Mouse (Mus musculus) ES-CJ7 (cell line): ENCODE data around the gene Sez6.

Experiments
- DNase-seq: peaks from one replicate; pipeline ENCODE4 v3.0.0; 2011; ENCODE audit warnings: low read depth, low spot score

Gene Sez6

DNA sequence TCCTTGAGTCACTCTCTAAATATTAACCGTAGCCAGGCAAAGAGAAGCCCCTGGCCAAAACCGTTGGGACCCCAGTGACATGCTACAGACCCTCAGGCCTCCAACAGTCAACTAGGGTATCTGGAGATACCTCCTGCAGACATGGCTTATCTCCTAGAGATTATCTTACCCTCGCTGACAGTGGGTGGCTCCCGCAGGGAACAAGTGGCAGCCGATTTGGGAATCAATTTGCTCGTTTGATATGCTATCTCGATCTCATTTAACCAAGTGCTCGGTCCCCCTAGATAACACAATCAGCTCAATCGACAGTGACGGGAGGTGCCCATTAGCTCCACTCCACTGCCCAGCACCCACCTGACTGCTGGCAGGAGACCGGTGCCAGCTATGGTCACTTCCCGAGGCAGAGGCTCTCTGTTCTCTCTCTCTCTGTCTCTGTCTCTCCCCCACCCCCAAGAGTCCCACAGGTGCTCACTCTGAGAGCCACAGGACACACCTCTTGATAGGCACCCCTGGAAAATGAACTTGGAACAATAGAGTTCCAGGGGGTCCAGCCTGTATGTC is 19.6 kb downstream of the Sez6 start:
- no peak for DNase-seq

DNA sequence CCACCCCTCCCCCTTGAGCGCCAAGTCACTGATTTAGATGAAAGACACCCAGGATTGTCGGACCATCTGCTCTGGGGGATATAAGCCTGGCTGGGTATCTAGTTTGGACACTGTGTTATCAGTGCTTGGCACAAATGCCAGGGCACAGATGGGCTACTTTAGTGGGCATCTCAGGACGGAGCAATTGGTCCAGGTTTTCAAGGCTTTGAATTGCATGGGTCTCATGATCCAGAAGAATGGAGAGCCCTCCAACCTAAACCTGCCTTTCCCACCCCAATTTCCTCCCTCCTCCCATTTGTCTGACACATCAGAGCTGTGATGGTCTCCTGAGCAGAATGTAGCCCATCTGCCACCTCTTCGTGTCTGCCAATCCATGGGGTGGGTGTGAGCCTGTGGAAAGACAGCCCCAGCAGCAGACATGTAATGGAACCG is 20.2 kb downstream of the Sez6 start:
- no peak for DNase-seq

DNA sequence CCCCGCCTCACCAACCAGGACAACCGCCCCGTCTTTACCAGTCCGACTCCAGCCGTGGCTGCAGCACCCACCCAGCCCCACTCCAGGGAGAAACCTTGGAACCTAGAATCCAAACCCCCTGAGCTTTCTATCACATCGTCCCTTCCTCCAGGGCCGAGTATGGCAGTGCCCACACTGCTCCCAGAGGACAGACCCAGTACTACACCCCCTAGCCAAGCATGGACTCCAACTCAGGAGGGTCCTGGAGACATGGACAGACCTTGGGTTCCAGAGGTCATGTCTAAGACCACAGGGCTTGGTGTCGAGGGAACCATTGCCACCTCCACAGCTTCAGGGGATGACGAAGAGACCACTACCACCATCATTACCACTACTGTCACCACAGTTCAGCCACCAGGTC is 23.1 kb downstream of the Sez6 start:
- peak; percentile 70 for DNase-seq

DNA sequence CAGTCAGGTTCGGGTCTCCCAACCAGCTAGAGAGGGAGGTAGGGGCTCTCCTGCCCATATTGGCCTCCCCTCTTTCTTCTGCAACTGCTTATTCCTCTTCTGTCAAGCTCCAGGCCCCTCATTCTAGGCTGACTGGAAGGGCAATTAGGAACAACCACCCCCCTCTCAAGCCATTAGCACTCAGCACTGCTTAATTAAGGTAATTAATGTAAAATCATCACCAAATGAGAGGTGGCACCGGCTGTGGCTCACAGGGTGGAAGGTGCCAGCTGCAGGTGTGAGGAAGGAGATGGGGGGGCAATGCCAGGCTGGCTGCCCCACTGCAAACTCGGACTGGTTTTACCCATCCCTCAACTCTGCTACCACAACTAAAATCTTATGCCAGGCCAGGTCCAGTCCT is 25.8 kb downstream of the Sez6 start:
- DNase-seq = no peak

DNA sequence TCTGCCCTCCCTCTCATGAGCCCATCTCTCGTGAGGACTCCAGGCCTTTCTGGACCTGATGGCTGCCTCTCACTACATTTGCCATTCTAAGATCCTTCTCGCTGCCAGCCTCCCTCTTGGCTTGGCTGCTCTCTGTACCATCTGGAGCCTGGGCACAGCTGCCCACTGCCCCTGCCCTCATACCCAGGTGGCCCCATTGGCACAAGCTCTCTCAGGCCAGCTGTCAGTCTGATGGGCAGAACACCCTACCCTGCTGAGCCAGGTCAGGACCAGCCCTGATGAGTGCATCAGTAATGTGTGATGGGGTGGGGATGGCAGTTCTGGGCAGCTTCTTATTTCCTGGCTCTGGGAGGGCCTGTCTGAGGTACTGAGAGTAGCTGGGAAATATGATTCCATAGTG is 27.7 kb downstream of the Sez6 start:
- DNase-seq = no peak

DNA sequence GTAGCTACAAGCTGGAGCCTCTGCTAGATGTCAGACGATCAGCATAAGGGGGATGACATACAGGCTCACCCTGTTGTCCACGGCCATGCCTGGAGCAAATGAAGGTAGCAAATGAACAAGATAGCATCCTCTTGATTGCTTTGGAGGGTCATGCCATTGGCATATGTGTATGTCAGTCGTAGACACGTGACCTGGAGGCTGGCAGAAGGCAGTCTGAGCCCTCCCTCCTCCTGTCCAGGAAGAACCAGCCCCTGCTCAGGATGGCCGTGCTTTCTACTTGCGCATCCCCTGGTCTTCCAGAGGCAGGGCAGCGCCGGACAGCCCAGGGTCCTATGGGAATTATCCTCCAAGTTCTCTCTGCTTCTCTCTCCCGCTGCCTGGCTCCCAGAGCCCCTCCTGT is 28.3 kb downstream of the Sez6 start:
- DNase-seq = no peak

DNA sequence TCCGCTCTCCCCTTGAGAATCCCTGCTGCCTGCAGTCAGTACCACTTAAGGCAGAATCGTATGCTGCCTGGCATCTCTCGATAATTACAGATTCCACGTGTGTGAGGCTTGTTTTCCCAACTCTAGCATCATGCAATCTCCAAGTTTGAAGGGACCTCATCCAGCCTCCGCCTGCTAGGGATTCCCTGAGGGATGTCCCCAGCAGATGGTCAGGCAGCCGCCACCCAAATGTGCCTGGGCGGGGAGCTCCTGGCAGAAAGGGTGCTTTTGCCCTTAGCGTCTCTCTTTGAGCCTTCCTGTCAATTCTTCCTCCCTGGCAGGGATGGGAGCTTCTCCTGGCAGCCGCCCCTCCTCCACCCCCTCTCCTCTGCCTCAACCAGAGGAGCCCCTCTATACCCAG is 29.6 kb downstream of the Sez6 start:
- DNase-seq = no peak

DNA sequence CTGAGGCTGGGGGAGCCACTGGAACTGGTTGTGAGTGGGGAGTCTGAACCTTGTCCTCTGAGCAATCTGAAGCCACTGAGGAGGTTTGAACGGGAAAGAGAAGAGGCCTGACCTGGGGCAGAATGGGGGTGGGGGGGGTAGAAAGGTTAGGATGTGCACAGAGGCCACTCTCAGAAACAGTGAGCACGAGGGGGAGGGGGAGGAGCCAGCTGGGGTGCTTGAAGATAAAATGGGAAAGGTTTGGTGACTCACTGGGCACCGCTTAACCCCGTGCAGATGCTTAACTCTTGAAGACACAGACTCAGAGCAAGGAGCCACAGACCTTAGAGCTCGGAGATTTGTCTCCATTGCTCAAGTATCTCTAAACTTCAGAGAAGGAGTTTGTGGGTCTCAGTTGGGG is 30.3 kb downstream of the Sez6 start:
- no peak for DNase-seq

DNA sequence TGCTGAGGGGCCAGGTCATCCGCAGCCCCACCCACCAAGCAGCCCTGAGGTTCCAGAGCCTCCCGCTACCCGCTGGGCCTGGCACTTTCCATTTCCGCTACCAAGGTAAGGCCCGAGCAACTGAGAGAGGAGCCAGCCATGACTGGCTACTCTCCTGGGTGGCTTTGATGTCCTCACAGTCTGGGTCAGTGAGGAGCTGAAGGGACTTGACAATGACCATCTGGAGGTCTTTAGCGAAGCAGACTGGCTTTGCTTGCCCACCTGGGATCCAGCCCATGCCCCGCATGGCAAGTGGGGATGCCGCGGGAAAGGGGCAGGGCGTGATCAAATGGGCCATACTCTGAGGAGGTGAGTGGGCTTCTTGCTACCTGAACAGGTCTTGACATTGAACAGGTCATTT is 32.3 kb downstream of the Sez6 start:
- DNase-seq = no peak

DNA sequence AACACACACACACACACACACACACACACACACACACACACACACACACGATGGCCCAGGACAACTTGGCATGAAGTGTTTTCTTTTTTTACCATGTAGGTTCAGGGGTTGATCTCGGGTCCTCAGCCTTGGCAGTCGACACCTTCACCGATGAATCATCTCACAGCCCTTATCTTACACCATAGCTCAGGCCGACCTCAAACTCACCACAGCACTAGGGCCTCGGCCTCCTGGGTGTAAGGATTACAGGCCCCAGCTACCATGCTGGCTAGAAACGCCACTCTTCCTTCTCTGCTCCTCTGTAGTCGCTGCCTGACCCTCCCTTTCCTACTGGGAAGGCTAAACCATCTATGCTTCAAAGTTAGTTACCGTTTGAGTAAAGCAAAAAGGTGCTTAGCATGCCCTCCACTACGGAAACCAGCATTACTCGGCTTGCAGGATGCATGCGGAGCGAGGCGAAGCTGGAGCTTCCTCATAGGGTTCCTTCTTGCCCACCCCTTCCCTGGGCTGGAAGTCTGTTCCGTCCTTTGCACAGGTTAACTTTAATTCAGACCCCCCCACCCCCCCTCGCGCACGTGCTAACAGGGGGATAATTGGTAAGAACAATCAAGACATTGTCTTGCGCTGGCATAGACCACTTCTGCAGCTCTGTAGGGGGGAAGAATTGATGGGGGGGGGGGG is 34.0 kb downstream of the Sez6 start:
- DNase-seq = no peak

DNA sequence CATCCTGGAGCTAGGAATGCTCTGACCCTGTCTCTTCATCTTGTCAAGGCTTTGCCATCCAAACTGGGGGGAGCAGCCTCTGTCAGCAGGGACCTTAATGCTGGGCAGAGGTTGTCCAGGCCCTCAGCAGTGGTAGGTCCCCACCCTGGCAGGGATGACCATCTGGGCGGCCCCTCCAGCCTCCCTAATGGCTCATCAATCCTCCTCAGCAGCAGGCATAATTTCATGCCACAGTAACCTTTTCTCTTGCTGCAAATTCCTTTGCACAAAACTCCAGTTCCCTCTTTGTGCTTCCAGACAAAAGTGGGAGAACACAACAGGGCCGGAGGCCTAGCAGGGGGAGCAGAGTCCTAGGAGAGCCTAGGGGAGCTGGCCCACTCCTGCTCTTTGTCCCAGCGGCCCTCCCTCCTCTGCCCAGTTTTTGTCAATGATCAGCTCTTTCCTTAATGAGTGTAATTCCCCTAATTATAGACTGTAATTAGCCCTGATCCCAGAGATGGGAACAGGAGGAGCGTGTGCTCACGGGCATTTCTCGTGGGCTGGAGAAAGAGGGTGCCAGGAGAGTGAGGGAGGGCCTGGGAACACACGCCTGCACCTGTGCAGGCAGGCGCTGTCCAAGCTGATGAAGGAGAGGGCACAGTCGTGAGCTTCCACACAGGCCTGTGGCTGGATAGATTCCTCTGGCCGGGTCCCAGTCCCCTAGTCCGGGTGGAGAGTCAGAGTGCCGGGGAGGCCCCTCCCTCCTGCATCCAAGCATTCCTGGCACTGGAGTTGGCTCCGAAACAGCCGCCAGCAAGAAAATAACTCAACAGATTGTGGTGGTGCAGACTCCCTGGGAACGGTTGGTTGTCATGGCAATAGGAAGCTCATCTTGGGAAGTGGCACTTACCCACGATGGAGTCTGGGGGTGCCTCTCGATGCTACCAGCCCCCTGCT is 34.8 kb downstream of the Sez6 start:
- DNase-seq = no peak

DNA sequence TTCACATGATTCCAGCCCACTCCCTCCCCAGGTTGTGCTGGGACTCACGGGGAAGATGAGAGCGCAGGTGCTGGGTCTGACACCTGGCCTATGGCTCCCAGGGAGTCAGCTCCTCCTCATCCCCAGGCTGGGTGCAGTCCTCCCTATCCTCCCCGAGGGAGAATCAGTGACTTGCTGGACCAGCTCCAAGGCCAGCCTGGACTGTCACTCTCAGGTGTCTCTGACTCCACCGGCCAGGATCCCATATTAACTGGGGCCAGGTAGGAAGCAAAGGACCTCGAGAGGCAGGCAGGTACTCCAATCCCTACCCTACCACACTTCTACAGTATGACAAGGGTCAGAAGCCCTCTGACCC is 35.4 kb downstream of the Sez6 start:
- no peak for DNase-seq

DNA sequence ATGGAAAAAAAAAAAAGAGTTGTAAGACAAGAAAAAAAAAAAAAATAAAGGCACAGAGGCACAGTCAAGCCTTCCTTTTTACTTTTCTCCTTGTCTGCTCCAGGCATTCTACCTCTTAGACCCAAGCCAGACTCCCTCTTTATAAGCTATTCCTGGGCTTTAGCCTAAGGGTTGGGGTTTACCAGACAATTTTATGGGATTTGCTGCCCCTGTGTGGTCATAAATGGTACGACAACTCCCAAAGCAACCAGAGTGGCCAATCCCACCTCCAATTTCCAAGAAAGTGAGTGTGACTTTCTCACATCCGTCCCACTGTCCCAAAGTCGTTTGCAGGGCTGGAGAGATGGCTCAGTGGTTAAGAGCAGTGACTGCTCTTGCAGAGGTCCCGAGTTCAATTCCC is 36.5 kb downstream of the Sez6 start:
- DNase-seq = peak; percentile 73

DNA sequence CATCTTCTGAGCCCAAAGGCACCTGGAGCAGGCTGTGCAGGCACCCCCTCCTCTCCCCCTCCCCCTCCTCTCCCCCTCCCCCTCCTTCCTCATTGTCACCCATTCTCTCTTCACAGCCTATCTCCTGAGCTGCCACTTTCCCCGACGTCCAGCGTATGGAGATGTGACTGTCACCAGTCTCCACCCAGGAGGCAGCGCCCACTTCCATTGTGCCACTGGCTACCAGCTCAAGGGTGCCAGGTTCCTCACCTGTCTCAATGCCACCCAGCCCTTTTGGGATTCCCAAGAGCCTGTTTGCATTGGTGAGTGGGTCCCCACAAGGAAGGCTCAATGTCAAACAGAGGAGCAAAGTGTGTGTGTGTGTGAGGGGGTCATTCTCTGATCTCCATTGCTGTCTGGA is 38.2 kb downstream of the Sez6 start:
- no peak for DNase-seq

DNA sequence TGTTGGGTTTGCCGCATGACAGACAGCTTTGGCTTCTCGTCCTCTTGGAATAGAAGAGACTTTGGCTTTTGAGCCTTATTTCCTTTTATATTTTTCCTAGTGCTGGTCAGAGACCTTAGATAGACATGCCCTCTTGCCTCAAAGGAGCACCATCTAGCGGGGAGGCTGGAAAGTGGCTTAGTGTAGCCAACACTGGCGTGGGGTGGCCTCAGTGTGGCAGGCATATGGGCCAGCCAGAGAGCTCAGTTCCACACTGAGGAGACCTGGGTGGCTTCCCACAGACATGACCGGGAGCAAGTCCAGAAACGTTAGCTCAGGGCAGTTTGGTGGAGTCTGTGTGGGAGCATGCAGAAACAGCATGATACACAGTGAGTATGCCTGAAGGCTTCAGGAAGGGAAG is 40.1 kb downstream of the Sez6 start:
- DNase-seq = peak; percentile 44

DNA sequence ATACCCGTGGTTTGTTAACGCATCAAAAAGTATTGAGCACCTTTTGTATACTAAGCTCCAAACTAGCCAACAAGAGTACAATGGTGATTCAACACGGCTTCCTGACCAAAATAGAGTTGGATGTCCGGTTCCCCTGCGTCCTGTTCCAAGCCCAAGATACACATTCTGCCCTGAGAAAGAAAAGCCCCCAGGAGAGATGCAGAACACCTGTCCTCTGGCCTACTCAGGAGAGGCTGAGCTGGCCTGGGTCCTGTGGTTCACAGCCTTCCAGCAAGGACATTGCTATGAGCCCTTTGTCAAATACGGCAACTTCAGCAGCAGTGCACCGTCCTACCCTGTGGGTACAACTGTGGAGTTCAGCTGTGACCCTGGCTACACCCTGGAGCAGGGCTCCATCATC is 42.9 kb downstream of the Sez6 start:
- no peak for DNase-seq

DNA sequence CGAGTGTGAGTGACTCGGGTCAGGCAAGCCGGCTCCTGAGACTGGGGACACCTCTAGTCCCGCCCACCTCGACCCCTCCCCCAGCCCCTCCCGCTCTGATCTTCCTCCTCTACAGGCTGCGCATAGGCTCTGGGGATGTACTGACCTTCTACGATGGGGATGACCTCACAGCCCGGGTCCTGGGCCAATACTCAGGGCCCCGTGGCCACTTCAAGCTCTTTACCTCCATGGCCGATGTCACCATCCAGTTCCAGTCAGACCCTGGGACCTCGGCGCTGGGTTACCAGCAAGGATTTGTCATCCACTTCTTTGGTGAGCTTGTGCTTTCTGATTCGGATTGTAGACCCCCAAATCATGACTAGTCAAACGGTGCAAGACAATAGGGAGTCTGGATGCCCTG is 43.7 kb downstream of the Sez6 start:
- no peak for DNase-seq

DNA sequence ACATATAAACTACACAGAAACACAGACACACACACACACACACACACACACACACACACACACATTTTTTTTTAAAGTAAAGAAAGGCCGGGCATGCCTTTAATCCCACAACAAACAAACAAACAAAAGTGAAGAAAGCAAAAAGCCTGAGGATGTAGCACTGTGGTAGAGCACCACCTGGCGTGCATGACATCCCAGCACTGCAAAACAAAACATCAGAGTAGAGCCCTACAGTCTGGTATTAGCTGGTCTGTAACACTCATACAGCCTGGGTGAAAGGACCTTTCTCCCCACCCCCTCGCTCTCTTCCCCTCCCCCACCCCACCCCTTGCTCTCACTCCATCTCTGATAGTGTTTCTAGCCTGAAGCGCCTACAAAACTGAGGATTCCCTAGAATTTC is 45.3 kb downstream of the Sez6 start:
- DNase-seq = peak; percentile 77

DNA sequence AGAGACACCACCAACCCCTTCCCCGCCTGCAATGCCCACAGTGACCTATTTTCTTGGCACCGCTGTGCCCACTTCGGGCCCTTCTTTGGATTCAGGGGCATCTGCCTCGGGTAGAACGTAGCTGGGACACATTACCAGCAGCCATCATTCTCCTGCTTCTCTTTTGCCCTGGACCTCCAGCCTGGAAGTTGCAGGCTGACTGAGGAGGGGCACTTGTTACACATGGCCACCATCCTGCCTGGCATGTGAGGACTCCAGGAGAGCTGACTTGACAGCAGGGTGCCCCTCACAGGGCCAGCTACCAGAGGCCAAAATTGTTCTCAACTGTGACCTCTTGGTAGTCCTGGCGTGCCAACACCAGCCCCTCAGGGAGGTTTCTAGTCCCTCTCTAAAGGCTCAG is 47.6 kb downstream of the Sez6 start:
- no peak for DNase-seq

DNA sequence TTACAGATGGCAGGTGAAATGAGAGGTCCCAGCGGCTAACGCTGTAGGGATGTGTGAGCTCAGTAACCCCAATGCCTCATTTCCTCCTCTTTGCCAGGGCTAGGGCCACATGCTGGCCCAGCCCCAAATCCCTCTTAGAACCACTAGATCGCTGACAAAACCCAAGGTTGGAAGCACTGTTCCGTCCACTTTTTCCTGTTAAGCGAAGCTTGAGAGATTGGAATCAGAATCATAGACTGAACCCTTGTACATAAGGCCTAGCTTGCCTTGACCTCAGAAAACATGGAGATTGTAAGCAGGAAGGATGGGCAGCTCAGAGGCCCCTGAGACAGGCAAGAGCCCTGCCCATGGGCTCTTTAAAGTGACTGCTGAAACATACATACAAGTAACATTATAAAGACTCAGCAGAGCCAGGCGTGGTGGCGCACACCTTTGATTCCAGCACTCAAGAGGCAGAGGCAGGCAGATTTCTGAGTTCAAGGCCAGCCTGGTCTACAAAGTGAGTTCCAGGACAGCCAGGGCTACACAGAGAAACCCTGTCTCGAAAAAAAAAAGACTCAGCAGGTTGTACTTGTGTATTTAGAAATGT is 48.7 kb downstream of the Sez6 start:
- no peak for DNase-seq

DNA sequence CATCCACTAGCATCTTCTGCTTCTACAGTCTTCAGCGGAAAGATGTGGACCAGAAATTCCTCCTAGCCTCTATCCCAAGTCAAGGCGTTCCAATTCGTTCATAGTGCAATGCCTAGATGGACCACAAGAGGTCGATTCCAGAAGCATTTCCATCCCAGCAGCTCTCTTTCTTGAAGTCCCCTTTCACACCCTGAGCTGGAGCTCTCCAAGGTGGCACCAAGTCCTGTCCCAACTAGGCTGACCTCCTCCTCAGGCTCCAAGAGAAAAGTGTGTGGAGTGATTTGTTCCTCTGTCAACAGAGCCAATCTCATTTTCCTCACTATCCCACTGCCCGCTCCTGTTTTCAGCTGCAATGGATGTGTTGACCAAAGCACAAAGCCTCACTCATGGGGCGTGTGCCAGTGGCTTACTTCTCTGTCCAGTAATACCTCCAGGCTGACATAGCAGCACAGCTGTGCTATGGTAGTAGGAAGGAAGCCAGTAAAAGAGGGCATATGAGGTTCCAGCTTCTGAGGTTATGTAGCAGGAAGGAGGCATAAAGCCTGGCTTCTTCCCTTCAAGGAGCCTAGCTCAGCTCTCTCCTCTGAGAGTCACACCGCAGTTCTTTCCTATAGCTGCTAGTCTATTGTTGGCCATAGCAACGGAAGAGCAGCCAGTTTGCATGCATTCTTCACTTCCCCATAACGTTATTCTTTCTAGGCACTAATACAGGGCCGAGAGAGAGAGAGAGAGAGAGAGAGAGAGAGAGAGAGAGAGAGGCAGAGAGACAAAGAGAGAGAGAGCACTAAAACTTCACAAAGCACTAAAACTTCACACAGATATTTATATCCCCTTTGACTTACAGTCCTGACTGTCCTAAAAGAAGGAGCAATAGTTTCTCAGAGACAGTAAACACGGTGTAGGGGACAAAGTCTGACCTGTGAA is 49.9 kb downstream of the Sez6 start:
- peak; percentile 97 for DNase-seq
